Mouse (Mus musculus) lung, adult 2 months (tissue): ENCODE measurements at regions not wholly inside any gene's neighbourhood (a gene's known extent, or its start where the extent isn't known, plus 50 kb on each side); places are given as distances from the start of the nearest gene placed in this dataset.

Experiments
- CTCF ChIP-seq: fragments of 200-500 bp; IDR thresholded peaks from 2 replicates; pipeline ENCODE4 v1.5.1; 2011; ENCODE audit warnings: mild to moderate bottlenecking, low read length, control low read depth; ENCODE audit not compliant: insufficient read depth
- POLR2A ChIP-seq: fragments of 200-500 bp; IDR thresholded peaks from 2 replicates; pipeline ENCODE4 v1.6.1; 2011; ENCODE audit warnings: low read depth, mild to moderate bottlenecking, control low read depth, low read length, borderline replicate concordance; ENCODE audit errors: extremely low read depth

DNA sequence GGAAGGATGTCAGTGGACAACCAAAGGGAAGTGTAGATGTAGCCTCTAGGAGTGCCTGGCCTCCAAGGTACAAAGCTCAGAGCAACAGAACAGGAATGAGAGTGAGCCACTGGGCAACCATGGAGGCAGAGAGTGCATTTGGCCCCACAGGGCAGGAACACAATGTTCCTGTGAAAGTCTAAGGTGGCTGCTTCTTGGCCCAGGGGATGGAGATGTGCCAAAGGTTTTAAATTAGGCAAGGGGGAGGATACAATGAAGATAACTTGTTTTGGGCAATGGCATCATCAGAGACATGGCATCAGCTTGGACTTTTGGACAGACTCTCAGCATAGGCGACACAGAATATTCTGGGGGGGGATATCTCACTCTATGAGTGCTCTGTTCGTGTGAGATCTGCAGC lies 160.3 kb downstream of the En1 start:
- no peak for TF ChIP-seq CTCF
- TF ChIP-seq POLR2A = no peak
